Mouse (Mus musculus): Measurements from ENCODE around the gene Tjp3.

- TF ChIP-seq POLR2A (IDR thresholded peaks at IDR 0.05; ENCODE audit: borderline replicate concordance, insufficient read depth, low read length) = no peak
- no peak for TF ChIP-seq CTCF (IDR thresholded peaks at IDR 0.05; ENCODE audit: borderline replicate concordance, insufficient read depth, low read depth, low read length)
Measured at GRCm38 (mm10) chr10:81234206-81234605, 57.2 kb downstream of the Tjp3 start.

Data from cerebellum, adult 2 months (tissue).